Mouse (Mus musculus) mesoderm, embryonic 11.5 days (tissue): ENCODE data around the gene Nfasc.

Experiments used
- DNase-seq: peaks from one replicate; pipeline ENCODE4 v3.0.0-alpha.2; 2012; ENCODE audit warnings: low read depth, low spot score

The Nfasc gene

DNA sequence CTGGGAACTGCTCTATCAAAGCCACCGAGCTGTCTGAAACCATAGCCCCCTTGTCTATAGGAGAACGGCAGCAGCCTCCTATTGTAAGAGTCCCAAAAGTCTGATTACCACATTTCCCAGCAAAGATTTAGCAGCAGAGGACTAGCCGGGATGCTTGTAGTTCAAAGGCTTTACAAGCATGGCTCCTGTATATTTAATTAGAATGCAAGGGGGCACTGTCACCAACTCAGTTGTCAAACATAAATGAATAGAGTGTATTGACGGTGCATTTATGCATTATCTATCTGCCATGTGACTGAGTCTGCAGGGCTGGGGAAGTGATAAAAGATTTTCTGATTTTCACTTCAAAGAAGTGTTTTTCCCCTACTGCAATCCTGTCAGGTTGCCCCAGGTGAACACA is 156.2 kb downstream of the Nfasc start:
- DNase-seq, result no peak

DNA sequence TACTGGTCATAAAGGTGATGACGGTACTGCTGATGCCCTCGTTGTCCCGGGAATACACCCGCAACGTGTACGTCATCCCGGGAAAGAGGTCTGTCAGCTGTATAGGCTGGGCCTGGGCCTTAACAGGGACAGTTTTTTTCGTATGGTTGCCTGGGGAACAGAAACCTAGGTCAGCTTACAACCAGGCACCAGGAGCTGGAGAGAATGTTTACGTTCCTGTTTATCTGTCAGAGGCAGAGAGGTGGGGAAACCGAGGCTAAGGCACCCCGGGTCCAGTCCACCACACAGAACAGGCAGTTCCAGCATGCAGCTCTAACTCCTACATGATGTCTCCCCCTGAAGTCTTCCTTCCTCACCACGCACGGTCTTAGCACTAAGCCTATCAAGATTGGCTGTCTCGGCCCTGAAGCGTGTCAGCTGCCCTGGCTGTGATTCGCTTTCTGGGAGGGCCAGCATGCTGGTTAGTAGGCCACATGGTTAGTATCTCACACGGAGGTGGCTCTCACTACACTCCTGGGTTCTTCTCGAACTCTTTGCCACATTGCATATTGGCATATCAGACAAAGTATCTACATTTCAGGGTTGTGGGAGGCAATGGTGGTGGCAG is 158.5 kb downstream of the Nfasc start:
- DNase-seq, result no peak

- peak; percentile 43 for DNase-seq
These were observed 159.5 kb downstream of the Nfasc start for GRCm38 (mm10) chr1:132581845-132582839.

DNA sequence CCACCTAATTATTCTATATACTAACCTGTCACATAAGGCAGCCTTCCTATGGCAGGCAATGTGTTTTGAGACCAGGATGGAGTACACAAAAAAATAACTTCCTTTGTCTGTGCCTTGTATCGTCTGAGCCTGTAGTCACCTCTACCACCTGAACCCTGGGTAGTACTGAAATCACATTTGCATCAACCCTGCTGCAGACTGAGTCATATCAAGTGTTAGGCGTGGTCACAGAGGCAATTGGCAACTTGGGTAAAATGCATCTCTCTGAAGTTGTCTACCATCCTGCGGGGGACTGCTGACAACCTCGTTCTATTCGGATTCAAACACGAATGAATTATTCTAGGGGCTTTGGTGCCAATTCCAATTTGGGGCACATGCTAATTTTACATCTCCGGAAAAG is 161.5 kb downstream of the Nfasc start:
- no peak for DNase-seq

- no peak for DNase-seq
These were observed 164.8 kb downstream of the Nfasc start for GRCm38 (mm10) chr1:132576845-132577244.

GRCm38 (mm10) chr1:132572851-132573250 is 168.7 kb downstream of the Nfasc start:
- no peak for DNase-seq

DNA sequence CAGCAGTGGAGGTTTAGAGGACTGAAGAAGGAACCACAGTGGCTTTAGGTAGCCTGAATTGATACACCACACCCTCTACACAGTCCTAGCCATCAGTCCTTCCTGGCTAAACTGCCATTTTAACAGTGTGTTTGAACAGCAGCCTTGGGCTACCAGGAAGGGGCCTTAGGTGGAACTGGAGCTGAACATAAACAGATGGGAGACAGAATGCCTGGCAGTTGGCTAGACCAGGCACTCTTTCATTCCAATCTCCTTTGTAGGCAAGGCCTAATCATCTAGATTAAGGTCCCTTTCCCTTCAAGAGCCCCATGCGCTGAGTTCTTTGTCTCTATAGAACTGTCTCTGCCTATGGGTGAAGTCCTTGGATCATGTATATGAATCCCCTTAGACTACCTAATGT is 170.0 kb downstream of the Nfasc start:
- no peak for DNase-seq

- no peak for DNase-seq
These were observed 170.7 kb downstream of the Nfasc start for GRCm38 (mm10) chr1:132570906-132571305.

GRCm38 (mm10) chr1:132570068-132570780 is 171.4 kb downstream of the Nfasc start:
- no peak for DNase-seq

DNA sequence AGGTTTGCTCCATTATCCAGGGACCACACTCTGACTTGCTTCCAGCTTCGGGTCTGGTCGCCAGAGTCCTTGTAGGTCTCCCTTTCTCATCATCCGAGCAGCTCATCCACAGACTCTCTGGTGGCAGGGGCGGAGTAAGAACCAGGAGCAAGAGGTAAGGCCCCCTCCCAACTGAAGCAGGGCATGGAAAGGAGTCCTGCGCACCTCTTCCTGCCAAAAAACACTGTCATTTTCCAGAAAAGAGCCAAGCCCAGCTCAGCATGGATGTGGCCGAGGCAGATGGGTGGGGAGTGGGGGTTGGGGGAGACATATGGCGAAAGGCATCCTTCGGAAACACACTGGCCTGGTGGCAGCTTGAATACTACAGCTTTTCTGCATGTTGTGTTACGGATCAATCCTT is 172.1 kb downstream of the Nfasc start:
- DNase-seq, result no peak

GRCm38 (mm10) chr1:132567336-132568125 is 174.1 kb downstream of the Nfasc start:
- no peak for DNase-seq

DNA sequence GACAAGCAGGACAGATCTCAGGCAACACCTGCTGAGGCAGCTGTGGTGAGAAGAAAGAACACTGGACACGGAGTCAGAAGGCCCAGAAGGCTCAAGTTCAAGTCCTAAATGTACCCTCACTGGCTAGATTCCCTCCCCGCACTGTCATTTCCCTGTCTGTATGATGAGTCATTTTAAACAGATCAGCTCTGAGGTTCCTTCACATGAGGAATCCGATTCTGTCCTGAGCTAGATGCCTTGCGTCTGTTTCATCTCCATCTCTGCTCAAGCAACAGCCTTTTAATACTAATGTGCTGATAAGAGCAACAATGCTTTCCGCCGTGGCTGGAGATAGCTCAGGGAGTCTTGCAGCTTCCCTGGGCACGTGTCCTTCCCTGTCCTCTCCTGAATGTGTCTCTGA is 175.8 kb downstream of the Nfasc start:
- no peak for DNase-seq

DNA sequence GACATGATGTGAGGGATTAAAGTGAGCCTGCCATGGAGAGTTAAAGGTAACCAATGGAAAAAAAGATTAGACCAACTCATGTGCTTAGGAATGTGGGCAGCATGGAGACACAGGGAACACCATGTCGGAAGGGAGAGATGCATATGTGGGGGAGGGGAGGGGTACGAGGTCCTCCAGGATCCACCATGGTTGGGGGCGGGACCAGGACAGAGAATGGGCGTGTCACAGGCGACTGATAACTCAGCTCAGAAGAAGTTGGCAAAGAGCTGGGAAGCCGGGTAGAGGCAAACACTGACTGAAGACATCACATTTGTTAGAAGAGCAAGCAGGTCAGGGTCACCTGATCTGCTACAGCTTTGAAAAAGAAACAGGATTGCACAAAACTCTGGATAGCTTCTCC is 176.7 kb downstream of the Nfasc start:
- DNase-seq, result no peak

GRCm38 (mm10) chr1:132562337-132562795 is 179.2 kb downstream of the Nfasc start:
- DNase-seq, result peak; percentile 67

DNA sequence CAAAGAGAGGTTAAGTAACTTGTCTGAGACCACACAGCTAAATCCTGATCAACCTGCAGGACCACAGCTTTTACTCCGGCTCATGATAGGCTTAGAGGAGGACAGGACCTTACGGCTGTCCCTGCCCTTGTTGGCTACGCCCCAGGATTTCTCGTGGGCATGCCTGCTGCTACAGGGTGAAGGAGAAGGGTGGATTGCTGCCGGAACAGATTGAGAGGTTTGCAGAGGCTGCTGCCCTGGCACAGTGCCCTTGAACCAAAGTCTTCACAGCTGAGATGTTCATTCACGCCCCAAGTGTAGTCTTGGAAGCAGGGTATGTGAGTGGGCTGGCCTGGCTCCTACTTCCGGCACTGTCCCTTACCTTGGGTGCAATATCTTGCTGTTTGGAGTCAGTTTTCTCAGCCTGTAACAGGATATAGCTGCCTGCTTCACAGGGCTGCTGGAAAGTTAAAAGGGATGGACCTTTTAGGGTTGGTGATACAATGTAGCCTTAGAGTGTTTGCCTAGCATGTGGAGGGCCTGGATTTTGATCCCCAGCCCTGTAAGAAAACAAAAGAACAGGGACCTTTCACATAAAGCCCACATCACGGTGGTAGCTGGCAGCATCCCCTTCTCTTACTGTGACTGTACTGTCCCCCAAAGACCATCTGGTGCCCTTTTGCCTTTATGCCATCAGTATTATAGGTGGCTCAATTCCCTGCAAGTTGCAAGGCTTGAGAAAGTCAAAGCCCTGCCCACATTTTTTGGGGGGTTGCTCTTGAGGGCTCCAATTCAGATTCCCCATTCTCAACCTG is 180.5 kb downstream of the Nfasc start:
- DNase-seq, result no peak

DNA sequence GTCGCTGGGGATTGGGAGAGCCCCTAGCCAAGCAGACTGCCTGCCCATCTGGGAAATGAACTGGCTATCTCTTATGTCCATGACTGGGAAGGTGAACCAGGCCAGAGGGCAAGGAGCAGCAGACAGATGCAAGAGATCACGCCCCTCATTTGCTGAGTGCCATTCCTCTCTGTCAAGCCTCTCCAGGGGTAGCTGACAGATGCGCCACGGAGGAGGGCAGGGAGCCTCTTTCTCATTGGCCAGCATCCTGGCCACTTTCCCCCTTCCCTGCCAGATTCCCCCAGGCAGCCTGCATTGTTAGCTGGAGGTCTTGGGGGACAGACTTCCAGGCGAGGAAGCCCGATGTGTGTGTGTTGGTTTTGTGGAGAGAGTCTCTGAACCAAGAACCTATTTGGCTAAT is 182.6 kb downstream of the Nfasc start:
- peak; percentile 58 for DNase-seq

DNA sequence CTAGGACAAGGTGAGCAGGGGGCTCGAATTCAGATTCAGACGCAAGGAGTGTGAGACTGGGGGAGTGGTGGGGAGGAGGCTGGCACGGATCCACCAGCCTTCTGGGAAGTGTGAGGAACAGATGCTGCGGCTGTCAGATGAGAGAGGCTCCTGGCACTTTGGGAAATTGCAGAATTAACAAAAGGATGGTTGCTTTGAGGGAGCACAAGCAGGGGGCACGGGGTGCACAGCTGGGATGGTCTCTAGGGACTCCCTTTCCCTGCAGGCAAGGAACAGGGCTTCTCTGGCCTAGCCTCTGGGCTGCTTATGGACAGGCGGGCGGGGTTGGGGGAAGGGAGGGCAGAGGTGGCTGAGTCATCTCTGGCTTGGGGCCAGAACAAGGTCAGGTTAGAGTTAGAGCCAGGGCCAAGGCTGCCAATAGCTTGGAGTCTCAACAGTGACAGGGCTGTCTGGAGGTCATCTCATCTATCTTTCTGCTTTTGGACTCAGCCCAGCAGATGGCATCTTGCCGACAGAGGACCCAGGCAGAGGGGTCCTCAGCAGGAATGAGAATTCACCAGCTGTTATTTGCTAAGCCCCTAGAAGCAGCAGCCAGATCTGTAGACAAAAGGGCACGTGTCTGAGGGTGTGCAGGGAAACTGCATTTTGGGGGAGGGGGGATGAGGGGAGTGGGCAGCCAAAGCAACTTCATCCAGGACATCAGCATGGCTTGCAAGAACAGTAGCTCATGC is 183.5 kb downstream of the Nfasc start:
- DNase-seq, result peak; percentile 73

DNA sequence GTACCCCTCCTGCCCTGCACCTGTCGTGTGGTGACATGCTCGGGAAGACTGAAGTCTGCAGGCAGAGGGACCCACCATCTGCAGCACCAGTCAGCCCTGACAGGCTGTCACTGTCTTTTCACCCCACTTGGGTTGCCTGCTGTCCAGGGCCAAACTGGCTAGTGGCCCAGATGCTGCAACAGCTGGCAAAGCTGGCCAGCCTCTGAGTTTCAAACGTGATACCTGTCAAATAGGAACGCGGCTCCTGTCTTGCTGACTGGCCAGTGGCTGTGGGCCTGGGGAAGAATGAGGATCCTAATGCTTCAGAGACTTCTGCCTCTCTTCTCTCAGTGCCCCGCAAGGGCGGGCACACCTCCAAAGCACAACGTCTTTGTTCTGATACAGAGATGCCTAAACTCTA is 197.8 kb downstream of the Nfasc start:
- DNase-seq, result no peak

- peak; percentile 62 for DNase-seq
These were observed 198.8 kb downstream of the Nfasc start, which contains the start of gene Cntn2 for GRCm38 (mm10) chr1:132542762-132543306. Gene Cntn2 (minus strand): TSS chr1:132543256.
